Mouse (Mus musculus) midbrain, embryonic 14.5 days (tissue): ENCODE measurements at regions not wholly inside any gene's neighbourhood (a gene's known extent, or its start where the extent isn't known, plus 50 kb on each side); places are given as distances from the start of the nearest gene placed in this dataset.

Experiments used
- ATAC-seq: fragments of 200-750 bp; cut with Nextera tagmentation; 2 replicates; pipeline ENCODE4 v1.8.0; 2017; ENCODE audit warnings: moderate number of reproducible peaks, moderate library complexity; ENCODE audit not compliant: low FRiP score, low TSS enrichment
- DNase-seq: peaks from one replicate; pipeline ENCODE4 v3.0.0-alpha.2; 2015
- H3K27ac ChIP-seq: fragments of 300-500 bp; sonication (generic); replicated peaks from 2 replicates; pipeline ENCODE4 v1.5.1; 2014; ENCODE audit warnings: mild to moderate bottlenecking, low read depth, low read length, moderate library complexity
- H3K27me3 ChIP-seq: fragments of 300-500 bp; sonication (generic); 2 replicates; pipeline ENCODE4 v1.6.1; 2014; ENCODE audit warnings: low read length, control low read depth, mixed read lengths; ENCODE audit not compliant: control insufficient read depth, insufficient read depth
- H3K36me3 ChIP-seq: fragments of 300-500 bp; sonication (generic); 2 replicates; pipeline ENCODE4 v1.6.1; 2014; ENCODE audit warnings: low read length, control low read depth; ENCODE audit not compliant: control insufficient read depth, insufficient read depth
- H3K4me1 ChIP-seq: fragments of 300-500 bp; sonication (generic); 2 replicates; pipeline ENCODE4 v1.6.1; 2014; ENCODE audit warnings: mild to moderate bottlenecking, antibody characterized with exemption, low read length, control low read depth; ENCODE audit not compliant: control insufficient read depth, insufficient read depth
- H3K4me2 ChIP-seq: fragments of 300-500 bp; sonication (generic); 2 replicates; pipeline ENCODE4 v1.6.1; 2014; ENCODE audit warnings: mild to moderate bottlenecking, low read length, moderate library complexity
- H3K4me3 ChIP-seq: fragments of 300-500 bp; sonication (generic); replicated peaks from 2 replicates; pipeline ENCODE4 v1.5.1; 2014; ENCODE audit warnings: low read depth, low read length
- H3K9ac ChIP-seq: fragments of 300-500 bp; sonication (generic); replicated peaks from 2 replicates; pipeline ENCODE4 v1.6.1; 2014; ENCODE audit warnings: mild to moderate bottlenecking, low read length, moderate library complexity
- H3K9me3 ChIP-seq: fragments of 300-500 bp; sonication (generic); 2 replicates; pipeline ENCODE4 v1.6.1; 2016; ENCODE audit warnings: low read length, control low read depth, mixed read lengths; ENCODE audit not compliant: control insufficient read depth
- WGBS: fragments of 180-500 bp; shearing (Covaris S2); extraction: QIAGEN DNeasy Blood & Tissue Kit; methylation state at CpG from one replicate; pipeline ENCODE4 v1.1.7; 2014; 5-methylcytosine and 5-hydroxymethylcytosine counted together

DNA sequence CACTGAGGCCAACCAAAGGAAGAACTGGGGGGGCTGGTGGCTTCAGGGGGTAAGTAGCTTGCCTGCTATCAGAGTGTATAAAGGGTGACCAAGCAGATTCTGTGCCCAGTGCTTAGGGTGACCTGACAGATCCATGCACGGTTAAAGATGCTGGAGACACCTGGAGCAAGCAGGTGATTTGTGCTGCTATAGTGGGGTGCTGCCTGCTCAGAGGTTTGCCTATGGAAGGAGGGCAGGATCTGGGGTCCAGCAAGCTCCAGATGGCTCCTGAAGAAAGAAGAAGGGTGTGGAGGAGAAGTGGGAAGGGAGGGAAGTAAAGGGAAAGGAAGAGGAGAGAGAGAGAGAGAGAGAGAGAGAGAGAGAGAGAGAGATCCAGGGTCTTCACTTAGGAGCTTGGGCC, 137.8 kb downstream of the Chst1 start:
- no peak for ATAC-seq
- H3K27me3 ChIP-seq = no peaks in the 10 kb centered on the region
- no peak overlapping the region for H3K4me2 ChIP-seq
- no peak for DNase-seq
- H3K4me1 ChIP-seq = no peaks in the 10 kb centered on the region
- H3K27ac ChIP-seq = no peak overlapping the region
- no peak overlapping the region for H3K9ac ChIP-seq
- H3K4me3 ChIP-seq = no peak overlapping the region
- no peaks in the 10 kb centered on the region for H3K9me3 ChIP-seq
- H3K36me3 ChIP-seq = no peaks in the 10 kb centered on the region
- WGBS = 72% methylated on average over 1 of the region's 1 CpGs

DNA sequence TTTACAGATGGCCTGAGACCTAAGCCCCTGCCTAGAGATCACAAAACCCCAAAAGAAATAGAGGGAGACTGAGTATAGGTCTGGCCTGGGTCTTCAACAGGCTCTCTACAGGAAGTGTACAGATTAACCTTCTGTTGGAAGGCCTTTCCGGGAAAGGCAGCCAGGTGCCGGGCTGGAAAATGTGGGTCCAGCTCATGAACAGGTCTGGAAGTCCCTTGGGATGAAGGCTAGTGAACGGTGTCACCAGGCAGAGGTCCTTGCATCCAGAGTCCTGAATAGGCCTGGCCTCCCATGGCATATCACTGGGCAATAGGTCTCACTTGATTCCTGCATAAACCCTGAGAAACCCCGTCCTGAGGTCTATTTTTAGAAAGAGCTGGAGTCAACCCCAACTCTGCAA, 140.1 kb downstream of the Chst1 start:
- H3K36me3 ChIP-seq = no peaks in the 10 kb centered on the region
- no peaks in the 10 kb centered on the region for H3K9me3 ChIP-seq
- WGBS = 94% methylated on average over 4 of the region's 4 CpGs
- H3K4me1 ChIP-seq = peaks cover 3% of the 10 kb centered on the region; the same call in 1 of the 2 replicates
- no peak overlapping the region for H3K4me2 ChIP-seq
- DNase-seq = no peak
- no peak overlapping the region for H3K9ac ChIP-seq
- no peak overlapping the region for H3K4me3 ChIP-seq
- no peaks in the 10 kb centered on the region for H3K27me3 ChIP-seq
- no peak overlapping the region for H3K27ac ChIP-seq
- ATAC-seq = no peak

DNA sequence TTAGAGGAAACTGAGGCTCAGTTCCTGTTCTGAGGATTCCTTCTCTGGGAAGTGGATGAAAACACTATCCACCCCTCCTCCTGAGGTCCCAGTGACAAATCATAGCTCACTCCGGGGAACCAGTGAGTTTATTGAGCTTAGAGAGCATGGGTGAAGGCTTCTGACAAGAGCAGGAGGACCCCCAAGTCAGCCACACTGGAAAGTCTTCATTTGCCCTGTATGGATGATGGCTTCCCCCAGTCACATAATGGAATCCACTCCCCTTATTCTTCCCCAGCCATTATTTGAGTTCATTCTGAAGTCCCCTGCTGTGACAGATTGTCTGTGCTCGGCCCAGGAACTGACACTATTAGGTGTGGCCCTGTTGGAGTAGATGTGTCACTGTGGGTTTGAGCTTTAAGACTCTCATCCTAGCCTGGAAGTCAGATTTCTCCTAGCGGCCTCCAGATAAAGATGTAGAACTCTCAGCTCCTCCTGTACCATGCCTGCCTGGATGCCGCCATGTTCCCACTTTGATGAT, 141.3 kb downstream of the Chst1 start:
- Histone ChIP-seq H3K4me3 (no peak overlapping the region), H3K36me3 (no peaks in the 10 kb centered on the region), H3K4me1 (peaks cover 3% of the 10 kb centered on the region; the same call in 1 of the 2 replicates), H3K27me3 (no peaks in the 10 kb centered on the region), H3K9ac (no peak overlapping the region), H3K27ac (no peak overlapping the region), H3K9me3 (no peaks in the 10 kb centered on the region), H3K4me2 (no peak overlapping the region)
- no peak for ATAC-seq
- DNase-seq = no peak
- WGBS = 63% methylated on average over 4 of the region's 4 CpGs

DNA sequence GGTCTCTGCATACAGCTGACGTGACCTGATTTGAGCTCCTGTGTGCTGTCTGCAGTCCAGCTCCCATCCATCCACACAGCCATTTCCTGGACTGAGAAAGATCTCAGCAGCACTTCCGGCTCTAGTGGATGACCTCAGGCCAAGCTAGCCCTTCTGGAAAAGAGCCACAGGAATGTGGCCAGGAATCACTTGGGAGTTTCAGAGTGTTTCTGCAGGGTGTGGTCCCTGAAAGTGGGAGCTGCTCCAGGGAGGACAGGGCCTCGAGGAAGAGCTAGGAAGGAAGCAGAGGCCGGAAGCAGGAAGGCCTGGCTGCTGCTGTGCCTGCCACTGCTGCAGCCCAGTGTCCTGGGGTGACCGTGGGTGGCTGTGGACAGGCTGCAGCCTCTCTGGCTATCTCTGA, 142.5 kb downstream of the Chst1 start:
- Histone ChIP-seq H3K27me3 (no peaks in the 10 kb centered on the region), H3K36me3 (no peaks in the 10 kb centered on the region), H3K4me2 (no peak overlapping the region), H3K9me3 (no peaks in the 10 kb centered on the region), H3K4me3 (no peak overlapping the region), H3K4me1 (peaks cover 3% of the 10 kb centered on the region; the same call in 1 of the 2 replicates), H3K9ac (no peak overlapping the region), H3K27ac (no peak overlapping the region)
- no peak for DNase-seq
- 80% methylated on average over 5 of the region's 5 CpGs for WGBS
- no peak for ATAC-seq

DNA sequence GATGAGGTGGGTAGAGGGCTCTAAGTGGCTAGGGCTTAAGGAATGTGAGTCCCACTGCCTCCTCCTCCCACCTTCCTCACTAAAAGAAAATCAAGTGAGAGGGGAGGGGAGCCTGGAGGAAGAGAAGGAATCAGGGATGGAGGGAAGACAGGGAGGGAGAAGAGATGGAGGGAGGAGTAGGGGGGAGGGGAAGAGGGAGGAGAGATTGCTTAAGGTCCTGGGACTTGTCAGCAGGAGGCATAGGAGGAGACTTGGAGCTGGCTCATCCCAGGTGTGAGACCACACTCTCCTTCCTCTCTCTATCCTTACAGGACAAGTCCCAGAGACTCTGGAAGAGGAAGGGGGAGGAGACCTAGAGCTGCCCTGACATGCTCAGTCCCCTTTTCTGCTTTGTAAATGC, 143.2 kb downstream of the Chst1 start:
- Histone ChIP-seq H3K27ac (no peak overlapping the region), H3K36me3 (no peaks in the 10 kb centered on the region), H3K9ac (no peak overlapping the region), H3K4me1 (peaks cover 3% of the 10 kb centered on the region; the same call in 1 of the 2 replicates), H3K9me3 (no peaks in the 10 kb centered on the region), H3K27me3 (no peaks in the 10 kb centered on the region), H3K4me2 (no peak overlapping the region), H3K4me3 (no peak overlapping the region)
- ATAC-seq (no peak), DNase-seq (no peak)

DNA sequence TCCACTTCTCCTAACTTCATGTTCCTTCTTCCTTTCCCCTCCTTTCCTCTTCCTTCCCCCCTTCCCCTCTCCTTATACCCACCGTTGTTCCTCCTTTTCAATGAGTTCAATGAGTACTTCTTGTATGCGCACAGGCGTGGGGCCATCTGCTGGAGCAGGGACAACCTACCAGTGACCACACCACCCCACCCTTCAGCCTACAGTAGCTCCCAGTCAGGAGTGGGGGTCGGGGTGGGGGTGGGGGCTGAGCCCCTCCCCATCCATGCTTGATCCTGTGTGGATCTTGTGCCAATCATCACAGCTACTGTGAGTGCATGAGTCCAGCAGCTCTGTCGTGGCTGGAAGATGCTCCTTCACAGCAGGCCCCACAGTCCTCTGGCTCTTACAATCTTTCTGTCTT, 143.6 kb downstream of the Chst1 start:
- Histone ChIP-seq H3K9me3 (no peaks in the 10 kb centered on the region), H3K36me3 (no peaks in the 10 kb centered on the region), H3K27ac (no peak overlapping the region), H3K4me2 (no peak overlapping the region), H3K4me3 (no peak overlapping the region), H3K9ac (no peak overlapping the region), H3K4me1 (peaks cover 3% of the 10 kb centered on the region; the same call in 1 of the 2 replicates), H3K27me3 (no peaks in the 10 kb centered on the region)
- DNase-seq (no peak), ATAC-seq (no peak)
- 39% methylated on average over 5 of the region's 5 CpGs for WGBS

DNA sequence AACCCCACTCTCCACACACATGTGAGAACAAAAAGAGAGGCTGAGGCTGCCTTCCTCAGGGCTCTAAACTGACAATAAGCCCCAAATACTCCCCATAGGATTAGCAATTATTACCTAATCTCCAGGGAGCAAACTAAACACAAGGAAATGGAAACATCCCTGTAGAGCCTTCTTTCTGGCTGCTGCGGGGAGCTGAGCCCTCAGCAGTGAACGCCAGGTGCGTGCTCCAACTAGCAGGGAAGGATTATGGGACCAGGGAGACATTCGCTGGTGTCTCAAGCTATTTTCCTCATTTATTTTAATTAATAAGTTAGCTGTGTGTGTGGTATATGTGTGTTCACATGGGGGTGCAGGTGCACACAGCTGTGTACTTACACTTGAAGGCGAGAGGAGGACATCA, 144.4 kb downstream of the Chst1 start:
- no peak for ATAC-seq
- no peaks in the 10 kb centered on the region for H3K36me3 ChIP-seq
- no peak overlapping the region for H3K4me2 ChIP-seq
- no peaks in the 10 kb centered on the region for H3K27me3 ChIP-seq
- peaks cover 3% of the 10 kb centered on the region; the same call in 1 of the 2 replicates for H3K4me1 ChIP-seq
- no peak overlapping the region for H3K27ac ChIP-seq
- H3K9me3 ChIP-seq = no peaks in the 10 kb centered on the region
- no peak for DNase-seq
- 35% methylated on average over 5 of the region's 5 CpGs for WGBS
- H3K4me3 ChIP-seq = no peak overlapping the region
- no peak overlapping the region for H3K9ac ChIP-seq

DNA sequence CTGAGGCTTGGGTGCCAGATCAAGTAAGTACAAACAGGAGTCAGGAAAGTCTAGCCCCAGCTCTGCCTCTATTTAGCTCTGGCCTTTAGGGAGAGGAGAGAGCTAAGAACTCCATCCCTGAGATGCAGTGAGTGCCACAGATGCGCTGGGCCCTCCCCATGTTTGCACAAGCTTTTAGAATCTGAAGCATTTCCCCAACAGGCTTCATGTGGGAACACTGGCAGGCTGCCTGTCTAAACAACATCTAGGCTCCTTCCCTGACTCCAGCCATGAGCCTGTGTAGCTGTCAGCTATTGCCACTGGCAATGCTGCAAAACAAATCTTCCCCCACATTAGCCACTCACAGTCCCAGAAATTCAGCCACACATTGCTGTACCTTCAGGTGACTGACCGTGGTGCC, 147.9 kb downstream of the Chst1 start:
- peaks cover 3% of the 10 kb centered on the region; the same call in 1 of the 2 replicates for H3K4me1 ChIP-seq
- no peak for DNase-seq
- no peak overlapping the region for H3K9ac ChIP-seq
- 87% methylated on average over 2 of the region's 2 CpGs for WGBS
- no peaks in the 10 kb centered on the region for H3K9me3 ChIP-seq
- H3K4me2 ChIP-seq = no peak overlapping the region
- no peak overlapping the region for H3K4me3 ChIP-seq
- no peak for ATAC-seq
- no peaks in the 10 kb centered on the region for H3K27me3 ChIP-seq
- no peaks in the 10 kb centered on the region for H3K36me3 ChIP-seq
- no peak overlapping the region for H3K27ac ChIP-seq

DNA sequence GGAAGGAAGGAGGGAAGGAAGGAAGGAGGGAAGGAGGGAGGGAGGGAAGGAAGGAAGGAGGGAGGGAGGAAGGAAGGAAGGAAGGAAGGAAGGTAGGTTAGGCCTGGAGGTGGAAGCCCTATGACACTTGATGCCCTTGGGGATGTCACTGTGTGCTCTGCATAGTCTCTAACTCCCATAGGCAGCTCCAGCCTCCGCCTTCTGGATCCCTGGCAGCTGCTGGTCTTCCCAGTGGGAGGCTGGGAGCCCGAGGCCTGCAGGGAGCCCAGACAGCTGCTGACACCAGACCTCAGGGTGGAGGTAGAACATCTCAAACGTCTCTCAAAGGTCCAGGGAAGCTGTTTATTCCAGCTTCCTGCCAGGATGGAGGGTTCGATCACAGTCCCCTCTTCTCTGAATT, 150.6 kb downstream of the Chst1 start:
- no peak for DNase-seq
- no peaks in the 10 kb centered on the region for H3K4me1 ChIP-seq
- H3K4me2 ChIP-seq = no peak overlapping the region
- H3K9ac ChIP-seq = no peak overlapping the region
- WGBS = 42% methylated on average over 4 of the region's 4 CpGs
- H3K4me3 ChIP-seq = no peak overlapping the region
- no peaks in the 10 kb centered on the region for H3K36me3 ChIP-seq
- H3K9me3 ChIP-seq = no peaks in the 10 kb centered on the region
- no peak for ATAC-seq
- no peak overlapping the region for H3K27ac ChIP-seq
- H3K27me3 ChIP-seq = no peaks in the 10 kb centered on the region
